Mouse (Mus musculus): ENCODE data around the gene Mrpl39.

Gene Mrpl39

DNA sequence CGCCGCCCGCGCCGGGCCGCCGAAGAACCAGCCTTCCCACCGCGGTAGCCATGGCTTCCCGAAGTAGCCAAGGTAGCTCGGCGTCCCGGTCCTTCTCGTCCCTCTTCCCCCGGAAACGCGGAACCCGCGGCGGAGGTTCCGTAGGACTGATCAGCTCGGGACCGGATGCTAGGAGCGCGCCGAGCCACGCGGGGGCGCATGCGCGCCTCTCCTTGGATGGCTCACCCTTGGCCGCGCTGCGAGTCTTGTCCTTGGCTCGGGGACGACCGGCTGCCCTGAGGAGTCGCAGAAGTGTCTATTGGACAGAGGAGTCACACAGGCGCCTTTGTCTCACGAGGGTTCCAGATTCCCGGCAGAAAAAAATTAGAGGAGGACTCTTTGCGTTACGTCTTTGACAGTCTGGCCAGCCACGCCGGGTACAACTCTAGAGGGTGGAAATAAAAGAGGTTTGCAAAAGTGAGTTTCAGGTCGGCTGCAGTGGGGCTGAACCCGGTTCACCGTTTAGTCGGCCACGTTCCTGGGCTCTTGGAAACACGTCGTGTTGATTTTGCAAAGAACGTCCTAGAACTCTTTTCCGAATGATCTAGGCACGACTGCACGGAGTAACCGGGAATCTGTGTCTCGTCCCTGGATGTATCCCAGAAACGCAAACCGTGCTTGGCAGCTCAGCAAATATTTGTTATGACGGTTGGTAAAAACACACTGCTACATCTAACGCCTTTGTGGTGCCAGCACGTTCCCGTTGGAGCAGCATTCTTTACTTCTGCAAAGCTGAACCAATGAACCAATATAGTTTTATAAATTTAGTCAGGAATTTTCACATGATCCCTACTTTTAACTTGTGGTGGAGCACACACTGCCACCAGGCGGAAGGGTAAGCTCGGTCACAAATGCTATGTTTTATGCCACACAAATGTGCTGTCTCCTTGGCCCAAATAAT, at the start of gene Mrpl39:
Mrpl39 (minus strand) TSS at position 577 of the 940 bp plus-strand sequence.
- DNase-seq (ENCODE audit: low read depth), result peak; percentile 95

DNA sequence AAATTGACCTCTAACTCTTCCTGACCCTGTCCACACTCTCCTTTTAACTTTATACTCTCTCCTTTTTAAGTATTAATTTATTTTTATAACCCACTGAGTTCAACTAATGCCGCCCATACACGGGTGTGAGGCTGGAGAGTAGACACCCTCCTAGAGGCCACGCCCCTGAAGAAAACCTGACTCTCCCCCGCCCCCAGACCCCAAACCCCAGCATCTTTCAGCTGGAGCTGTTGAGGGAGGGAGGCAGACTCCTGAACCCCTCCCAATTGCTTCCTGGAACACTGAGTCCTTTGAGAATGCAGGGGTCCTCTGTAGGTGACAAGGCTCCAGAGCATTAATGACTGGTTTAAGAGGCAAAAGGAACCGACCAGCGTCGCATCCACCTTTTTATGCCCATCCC, 49.4 kb upstream of the Mrpl39 start:
- no peak for DNase-seq (ENCODE audit: low read depth)

DNA sequence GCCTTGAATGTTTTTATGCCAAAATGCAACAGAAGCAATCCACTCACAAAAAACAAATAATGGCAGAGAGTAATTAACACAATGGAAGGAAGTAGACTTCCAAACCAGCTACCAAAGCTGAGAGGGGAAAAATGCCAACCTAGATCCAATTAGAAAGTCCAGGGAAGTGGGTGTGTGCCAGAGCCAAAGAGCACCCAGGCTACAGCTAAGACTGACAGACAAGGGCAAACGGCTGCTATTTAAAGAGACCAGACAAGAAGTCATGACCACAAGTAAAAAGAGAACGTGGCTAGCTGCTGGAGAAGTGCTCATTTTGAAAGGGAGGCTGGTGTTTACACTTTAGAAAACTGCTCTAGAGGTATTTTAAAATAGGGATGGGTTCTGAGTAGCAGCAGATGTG, 47.7 kb upstream of the Mrpl39 start:
- DNase-seq (ENCODE audit: low read depth), result no peak

DNA sequence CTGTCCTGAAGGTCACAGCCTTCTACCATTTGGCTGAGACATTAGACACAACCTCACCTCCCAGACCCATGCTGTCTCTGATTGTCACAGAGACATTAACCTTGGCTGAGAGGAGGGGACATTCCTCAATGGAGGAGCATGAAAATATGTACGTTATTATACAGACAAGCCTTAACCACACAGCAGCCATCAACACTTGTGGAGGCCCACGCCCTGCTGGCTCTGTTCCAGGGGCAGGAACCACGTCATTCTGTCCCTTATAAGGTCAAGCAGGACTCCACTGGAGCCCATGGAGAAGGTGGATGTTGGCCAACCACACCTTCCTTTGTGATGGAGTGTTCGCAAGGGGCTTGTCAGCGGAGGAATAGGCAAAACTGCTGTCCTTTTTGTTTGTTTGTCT, 44.2 kb upstream of the Mrpl39 start:
- DNase-seq (ENCODE audit: low read depth), result no peak

DNA sequence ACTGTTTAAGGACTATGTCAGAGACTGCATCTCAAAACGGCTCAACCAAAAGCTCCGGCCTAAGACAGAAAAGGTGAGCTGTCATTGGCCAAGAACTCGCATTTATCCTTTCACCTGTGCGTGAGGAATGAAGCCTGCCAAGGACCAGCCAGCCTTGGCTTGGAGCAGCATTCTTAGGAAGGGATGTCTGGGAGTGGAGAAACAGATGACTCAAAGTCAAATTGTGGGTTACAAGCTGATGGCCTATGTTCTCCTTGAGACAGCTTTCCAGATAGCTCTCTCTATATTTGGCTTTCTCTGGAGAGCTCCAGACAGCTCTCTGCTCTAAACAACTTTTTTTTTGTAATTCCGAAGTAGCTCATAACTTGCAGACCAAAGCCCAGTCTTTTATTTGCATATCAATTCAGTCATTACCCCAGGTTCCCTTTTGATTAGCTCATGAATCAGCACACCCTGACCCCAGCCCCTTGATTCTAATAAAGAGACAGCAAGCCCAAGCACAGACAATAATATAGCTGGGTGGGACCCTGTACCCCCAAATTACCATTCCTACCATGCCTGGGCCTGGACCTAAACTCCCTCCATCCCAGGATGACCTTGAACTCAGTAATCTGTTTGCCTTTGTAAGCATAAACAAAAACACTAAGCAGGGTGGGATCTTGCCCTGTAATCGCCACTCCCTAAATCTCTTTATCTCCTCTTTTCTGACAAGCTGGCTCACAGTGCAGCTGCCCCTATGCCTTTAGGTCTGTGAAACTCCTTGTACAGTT, 43.5 kb upstream of the Mrpl39 start:
- DNase-seq (ENCODE audit: low read depth), result no peak

DNA sequence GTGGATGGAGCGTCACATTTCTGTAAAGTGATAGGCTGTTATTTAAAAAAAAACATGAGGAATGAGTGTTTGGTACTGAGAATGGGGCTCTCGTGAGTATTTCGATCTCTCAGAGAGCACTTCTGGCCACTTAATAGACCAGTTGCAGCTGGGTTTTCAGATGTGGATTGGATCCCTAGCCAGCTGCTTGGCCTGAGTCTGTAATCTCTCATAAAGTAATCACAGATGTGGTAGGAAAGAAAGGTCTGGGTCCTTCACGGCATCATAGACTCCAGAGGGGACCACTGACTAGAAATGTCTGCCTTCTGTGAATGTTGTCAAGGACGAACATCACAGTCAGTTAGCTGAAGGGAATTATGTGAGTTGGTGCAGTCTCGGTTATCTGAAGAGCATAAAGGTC, 42.9 kb upstream of the Mrpl39 start:
- no peak for DNase-seq (ENCODE audit: low read depth)

DNA sequence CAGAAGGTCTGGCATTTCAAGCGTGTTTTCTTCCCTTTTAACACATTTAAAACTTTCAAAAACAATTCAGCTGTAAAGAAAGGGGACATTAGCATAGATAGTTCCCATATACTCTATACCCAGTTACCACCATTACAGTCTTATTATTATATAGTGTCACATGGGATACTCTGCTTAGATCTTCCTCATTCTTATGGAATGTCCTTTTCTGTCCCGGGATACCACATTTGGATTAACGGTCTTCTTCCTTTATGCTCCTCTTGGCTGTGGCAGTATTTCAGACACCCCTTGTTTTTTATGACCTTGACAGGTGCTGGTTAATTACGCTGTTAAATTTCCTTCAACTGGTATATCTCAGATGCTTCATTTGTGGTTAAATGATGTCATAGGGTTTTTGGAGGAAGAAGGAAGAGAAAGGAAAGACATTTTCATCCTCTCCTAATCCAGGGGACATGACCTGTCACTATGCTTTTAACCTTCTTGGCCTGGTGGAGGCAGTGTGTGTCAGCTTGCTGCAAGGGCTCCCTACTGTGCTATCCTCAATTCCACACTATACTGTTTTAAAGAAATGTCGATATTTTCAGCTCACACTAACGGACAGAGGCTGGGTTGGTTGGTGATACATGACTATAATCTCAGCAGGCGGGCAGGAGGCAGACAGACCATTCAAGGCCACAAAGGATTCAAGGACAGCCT, 40.7 kb upstream of the Mrpl39 start:
- no peak for DNase-seq (ENCODE audit: low read depth)

DNA sequence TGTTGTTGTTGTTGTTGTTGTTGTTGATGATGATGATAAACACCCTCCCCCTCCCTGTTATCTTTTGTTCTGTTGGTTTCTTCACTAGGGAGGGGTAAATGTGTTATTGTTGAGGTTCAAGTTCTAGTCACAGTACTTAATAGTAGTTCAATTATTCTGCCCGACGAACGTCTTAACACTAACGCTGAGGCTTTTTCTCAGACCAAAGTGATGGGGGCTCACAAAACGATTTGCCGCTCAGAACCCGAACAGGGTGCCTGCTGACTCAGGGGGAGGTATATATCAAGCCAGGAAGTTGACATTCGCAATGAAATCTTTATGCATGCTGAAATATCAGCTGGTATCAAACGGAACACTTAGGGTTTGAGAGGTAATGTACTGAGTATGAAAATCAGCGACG, 39.8 kb upstream of the Mrpl39 start:
- no peak for DNase-seq (ENCODE audit: low read depth)

DNA sequence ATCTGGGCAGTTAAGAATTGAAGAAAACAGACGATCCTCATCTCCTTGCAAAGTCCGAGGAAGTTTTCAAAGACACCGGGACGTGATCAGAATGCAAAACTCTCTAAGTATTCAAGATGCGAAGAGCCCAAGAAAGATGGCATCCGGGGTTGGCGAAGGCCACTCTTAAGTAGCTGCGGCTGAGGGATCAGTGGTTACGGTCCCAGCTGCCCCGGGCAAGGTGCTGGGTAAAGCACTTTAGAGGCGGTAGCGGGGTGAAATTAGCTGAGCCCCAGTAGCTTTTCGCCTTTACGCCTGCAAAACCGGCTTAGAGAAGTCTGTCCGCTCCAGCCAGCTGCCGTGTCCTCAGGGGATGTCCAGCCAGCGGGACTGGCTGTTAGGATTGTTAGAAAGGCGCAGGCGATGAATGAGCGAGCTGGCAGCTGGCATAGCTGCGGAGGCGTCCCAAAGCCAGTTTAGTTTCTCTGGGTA, 39.3 kb upstream of the Mrpl39 start:
- DNase-seq (ENCODE audit: low read depth), result no peak

DNA sequence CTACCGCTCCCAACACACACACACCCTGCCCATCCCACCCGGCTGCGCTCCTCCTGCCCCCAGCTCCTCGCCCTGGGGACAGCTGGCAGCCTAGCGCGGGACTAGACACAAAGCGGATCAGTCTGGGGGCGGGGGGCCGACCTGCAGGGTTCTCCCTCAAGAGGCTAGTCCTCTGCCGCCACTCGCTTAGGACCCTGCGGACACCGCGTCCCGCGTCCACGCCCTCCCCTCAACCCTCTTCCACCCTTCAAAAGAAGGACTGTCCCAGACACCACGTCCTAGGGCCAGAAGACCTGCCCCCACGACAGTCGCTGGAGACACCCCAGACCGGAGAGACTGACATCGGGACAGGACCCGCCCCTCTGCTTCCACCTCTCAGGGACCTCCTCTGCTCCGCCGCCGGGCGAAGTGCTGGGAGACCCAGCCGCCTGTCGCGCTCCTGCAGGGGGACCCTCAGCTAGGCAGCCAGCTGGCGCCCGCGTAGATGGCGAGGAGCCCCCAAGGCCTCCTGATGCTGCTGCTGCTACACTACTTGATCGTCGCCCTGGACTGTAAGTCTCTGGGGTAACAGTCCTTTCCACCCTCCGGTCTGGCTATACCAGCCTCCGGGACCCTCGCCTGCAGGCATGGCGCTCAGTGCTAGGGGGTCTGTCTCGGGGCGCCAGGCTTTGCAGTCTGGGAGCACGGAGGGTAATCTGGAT, 38.6 kb upstream of the Mrpl39 start, which contains the start of gene Jam2:
Jam2 (plus strand) TSS at position 121 of the 701 bp plus-strand sequence.
- DNase-seq (ENCODE audit: low read depth), result peak; percentile 12

DNA sequence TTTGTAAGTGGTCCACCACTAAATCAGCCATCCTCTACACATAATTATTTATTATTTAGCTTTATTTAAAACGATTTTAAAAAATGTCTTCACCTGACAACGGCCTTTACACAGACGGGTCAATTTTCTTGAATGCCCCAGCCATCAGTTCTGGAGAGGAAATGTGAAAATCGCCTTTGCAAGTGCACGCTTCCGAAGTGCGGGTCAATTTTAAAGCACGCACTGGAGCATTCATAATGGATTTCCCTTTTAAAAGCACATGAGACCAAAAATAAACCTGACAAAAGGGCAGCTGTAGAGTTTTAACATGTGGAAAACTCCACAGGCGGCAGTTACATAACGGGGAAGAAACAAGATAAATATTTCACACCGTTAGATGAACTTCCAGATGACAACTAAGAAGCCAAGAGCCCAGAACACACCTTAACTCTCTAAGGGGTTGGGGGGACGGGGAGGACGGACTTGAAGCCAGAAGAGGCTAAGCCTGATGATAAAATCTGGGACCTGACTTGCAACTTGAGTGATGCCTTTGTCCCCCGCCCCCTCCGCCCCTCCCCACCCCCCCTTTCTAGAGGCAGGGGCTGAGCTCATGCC, 37.8 kb upstream of the Mrpl39 start:
- no peak for DNase-seq (ENCODE audit: low read depth)

DNA sequence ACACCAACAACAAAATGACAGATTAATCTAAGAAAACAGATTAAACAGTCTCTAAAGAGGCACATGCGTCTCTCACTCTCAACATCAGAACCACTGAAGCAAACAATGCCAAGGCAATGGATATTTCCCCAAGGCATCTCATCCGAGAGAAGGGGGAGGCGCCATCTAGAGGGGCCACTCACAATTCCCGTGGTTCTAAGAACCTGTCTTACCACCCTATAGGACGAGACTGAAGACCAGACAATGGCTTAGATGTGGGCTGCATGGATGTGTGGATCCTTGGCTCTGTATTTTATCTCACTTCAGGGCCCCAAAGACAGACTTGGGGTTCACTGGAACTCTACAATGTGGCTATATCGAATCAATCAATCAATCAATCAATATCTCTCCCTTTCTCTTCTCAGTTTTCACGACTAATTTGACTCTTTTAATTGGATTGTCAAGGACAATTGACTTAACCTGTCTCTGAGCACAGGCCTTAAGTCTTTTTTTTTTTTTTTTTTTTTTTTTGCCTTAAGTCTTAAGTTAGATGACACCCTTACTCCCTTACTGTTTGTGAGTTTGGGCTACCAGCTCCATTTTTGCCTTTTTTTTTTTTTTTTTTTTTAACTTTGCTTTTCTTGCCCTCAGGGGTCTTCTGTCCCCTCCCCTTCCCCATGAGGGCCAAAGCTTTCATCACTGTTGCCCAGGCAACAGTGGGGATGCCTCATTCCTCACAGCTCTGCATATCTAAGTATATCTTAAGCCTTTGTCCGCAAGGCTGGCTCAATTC, 37.1 kb upstream of the Mrpl39 start:
- no peak for DNase-seq (ENCODE audit: low read depth)

DNA sequence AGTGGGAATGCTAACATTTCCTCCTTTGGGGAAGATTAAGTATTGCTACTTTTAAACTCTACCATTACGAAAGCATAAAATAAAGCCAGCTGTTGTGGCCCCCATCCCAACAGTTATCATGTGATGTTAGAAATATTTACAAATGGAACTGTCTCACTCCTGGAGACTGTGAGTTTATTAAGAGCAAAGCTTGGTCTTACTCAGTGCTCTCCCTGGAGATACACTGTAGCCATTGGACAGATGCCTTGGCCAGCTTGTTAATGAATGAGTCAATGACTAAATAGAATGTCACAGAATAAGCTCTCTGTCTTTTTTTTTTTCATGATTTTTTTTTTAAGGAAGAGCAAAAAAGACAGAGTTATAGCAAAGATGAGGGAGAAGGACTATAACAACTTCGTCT, 35.9 kb upstream of the Mrpl39 start:
- DNase-seq (ENCODE audit: low read depth), result no peak

DNA sequence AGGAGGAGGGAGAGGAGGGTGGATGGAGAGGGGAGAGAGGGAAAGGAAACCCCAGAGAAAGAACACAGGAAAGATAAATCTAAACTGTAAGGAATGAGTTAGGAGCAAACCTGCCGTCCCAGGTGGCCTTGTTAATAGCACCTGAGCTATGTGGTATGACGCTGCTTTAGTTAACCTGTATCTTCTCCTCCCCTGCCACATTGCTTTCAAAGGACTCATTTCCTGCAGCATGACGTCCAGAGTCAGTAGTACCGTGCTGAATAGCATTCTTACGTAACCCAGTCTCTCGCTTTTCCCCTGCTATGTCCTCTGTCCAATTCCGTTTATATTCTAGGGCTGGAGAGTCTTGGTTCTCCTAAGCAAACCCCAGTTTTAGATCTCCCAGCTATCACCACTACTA, 35.3 kb upstream of the Mrpl39 start:
- DNase-seq (ENCODE audit: low read depth), result no peak

DNA sequence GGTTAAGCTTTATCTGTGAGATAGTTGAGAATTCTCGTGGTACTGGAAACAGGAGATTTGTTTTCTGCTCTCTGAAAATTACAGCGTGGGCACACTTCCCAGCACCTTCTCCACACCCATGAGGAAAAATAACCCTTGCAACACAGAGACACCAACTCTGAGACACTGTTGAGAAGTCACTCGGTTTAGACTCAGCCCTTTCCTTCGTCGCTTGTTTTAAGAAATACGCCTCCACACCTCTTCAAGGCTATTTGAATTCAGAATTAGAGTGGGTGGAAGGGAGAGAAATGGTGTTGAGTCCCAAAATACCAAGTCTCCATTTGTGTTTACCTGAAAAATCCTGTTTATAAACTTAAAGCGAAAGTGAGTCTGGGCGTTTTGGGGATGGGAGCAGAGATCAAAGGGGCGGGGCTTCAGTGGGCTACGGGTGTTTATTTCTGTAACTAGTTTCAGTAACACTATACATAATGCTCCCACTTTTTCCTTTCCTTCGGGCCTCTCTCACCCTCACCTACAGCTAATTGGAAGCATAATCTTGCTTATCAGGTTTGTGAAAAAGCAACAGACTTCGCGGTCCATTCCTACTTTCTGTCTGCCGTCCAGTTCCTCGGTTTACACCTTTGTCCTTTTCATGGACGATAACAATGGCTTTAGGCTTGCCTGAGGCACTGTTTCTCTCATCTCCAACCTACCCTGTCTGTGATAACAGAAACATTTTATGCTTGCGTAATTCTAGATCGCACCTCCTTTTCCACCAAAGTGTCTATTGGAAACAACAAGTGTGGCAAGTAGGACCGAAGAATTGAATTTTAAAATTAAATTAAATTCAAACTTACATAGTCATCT, 34.3 kb upstream of the Mrpl39 start:
- no peak for DNase-seq (ENCODE audit: low read depth)

DNA sequence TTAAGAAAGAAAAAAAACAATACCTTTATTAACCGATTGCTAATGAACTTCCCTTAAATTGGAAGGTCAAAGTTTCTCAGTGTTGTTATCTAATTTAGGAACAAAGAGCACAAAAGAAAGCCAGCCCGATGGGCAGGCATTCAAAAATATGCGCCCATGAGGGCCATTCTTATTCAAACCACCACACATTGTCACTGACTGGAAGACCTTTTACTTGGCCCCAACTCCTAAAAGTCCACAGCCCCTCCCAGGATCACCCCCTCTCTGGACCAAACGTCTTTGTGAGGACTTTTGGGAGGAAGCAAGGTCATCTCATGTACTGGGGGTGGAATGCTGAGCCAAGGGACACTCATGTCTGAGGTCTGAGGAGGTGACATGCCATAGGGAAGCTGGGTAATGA, 33.6 kb upstream of the Mrpl39 start:
- no peak for DNase-seq (ENCODE audit: low read depth)

DNA sequence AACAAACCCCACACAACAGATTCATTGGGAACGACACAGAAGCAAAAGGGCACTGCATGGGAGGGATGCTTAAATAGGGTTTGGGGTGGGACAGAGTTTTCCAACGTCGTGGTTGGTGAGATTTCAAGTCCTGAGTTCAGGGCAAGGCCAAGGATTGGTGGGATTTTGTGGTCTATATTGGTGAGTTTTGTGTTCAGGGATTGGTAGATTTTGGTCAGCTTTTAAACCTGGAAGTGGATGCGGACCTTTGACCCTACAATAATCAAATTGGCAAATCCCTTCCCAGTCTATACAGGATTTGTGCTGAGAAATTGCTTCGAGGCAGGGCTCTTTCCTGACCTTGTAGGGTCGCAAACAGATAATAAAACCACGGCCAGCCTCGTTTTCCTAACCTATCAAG, 32.4 kb upstream of the Mrpl39 start:
- DNase-seq (ENCODE audit: low read depth), result no peak

DNA sequence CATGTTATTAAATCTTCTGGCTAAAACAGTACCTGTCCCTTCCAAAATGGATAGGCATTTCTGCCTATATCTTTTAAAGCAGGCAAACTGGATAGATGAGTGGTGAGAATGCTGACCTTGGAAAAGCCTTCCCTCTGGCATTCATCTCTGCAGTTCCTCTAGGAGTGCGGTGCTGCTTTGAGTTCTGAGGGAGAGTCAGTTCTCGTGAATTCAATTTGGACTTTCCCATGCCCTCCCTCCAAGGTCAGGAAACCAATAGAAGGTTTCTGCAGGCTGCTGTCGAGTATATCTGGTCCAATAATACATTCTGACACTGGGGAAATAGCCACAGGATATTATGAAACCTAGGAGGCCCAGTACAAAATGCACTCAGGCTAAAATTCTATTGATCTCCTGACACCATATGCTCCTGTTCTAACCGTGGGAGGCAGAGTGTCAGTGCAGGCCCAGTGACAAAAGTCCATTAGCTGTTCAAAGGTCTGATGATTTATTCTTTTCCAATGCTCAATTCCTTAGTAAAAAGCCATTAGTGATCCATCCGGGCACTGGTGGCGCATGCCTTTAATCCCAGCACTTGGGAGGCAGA, 10.3 kb upstream of the Mrpl39 start:
- DNase-seq (ENCODE audit: low read depth), result no peak

Data from c-Kit-positive CD71-negative TER-119-negative erythroid progenitor cells, embryonic 14.5 days (primary cell).